Mouse (Mus musculus): ENCODE measurements around the gene Olfr453. TPM values are rescaled to one million over a fixed set of nuclear protein-coding genes. Genes with fewer than 3 reads are reported as not detected.

Gene Olfr453
- not detected for total RNA-seq (2023)

GRCm38 (mm10) chr6:42739071-42739470 lies at the start of gene Olfr453:
Gene Olfr453, plus strand, starts transcription at chr6:42739371.

GRCm38 (mm10) chr6:42709291-42710211 lies 29.6 kb upstream of the Olfr453 start, which contains the start of gene Tcaf1:
Gene Tcaf1, minus strand, starts transcription at chr6:42710088.

GRCm38 (mm10) chr6:42756104-42756503 lies 16.9 kb downstream of the Olfr453 start, which contains the start of gene Olfr38:
Gene Olfr38, plus strand, starts transcription at chr6:42756404.

GRCm38 (mm10) chr6:42784793-42785192 lies 45.6 kb downstream of the Olfr453 start, which contains the start of gene Olfr452:
Gene Olfr452, plus strand, starts transcription at chr6:42785093.

Other genes with a start within 250 kb of the Olfr453 start
- gene Olfr455, start 191.8 kb upstream of the Olfr453 start, total RNA-seq (2023) = not detected
- not detected for gene Tcaf3, start 141.7 kb upstream of the Olfr453 start, total RNA-seq (2023)
- gene Tcaf2, start 94.1 kb upstream of the Olfr453 start, total RNA-seq (2023) = under 1 TPM; 0.31 to 0.43 TPM
- gene Tcaf1, start 29.3 kb upstream of the Olfr453 start, total RNA-seq (2023) = under 1 TPM in 1 of 2 experiments, not detected in 1; 0.34 TPM
- not detected for gene Olfr38, start 17.0 kb downstream of the Olfr453 start, total RNA-seq (2023)
- not detected for gene Olfr452, start 45.7 kb downstream of the Olfr453 start, total RNA-seq (2023)
- gene Olfr450, start 72.6 kb downstream of the Olfr453 start, total RNA-seq (2023) = not detected
- gene Olfr449, start 95.0 kb downstream of the Olfr453 start, total RNA-seq (2023) = not detected
- gene Olfr448, start 151.1 kb downstream of the Olfr453 start, total RNA-seq (2023) = not detected
- gene Olfr447, start 169.5 kb downstream of the Olfr453 start, total RNA-seq (2023) = not detected
- not detected for gene Olfr446, start 182.0 kb downstream of the Olfr453 start, total RNA-seq (2023)
- not detected for gene Olfr444, start 209.7 kb downstream of the Olfr453 start, total RNA-seq (2023)

All from monocyte, adult 59 days (primary cell).